In the genomic region with DNA sequence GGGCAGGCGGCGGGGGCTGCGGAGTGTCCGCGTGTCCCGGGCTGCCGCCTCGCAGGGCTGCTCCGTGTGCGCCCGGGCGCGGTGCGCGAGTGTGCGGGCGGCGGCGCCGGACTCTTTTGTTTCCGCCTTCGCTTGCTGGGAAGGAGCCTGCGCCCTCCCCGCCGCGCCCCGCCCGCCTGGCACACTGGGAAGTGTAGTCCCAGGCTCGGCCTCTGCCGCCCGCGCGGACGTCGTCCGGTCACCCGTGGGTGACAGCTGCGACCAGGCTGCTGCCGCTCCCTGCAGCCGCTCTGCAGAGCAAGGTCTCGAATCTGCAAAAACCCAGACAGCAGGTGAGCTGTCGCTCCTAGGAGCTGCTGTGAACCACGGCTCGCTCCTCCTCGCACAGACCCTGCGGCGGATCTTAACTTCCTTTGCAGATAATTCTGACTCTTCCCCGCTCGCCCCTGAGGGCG, we compare ENCODE assay signal across 7 mouse cellular contexts. TPM values are rescaled to one million over a fixed set of nuclear protein-coding genes. Genes with fewer than 3 reads are reported as not detected.
A peak's percentile ranks its signal among the peaks of the same experiment; 100 is the strongest.
DNase-seq lines count a peak whose midpoint lies in the region; ATAC-seq lines count a peak whose summit lies in the region.

A gene (minus strand): TSS at position 137 of the 455 bp plus-strand sequence.

- peak; percentile 90 for ATAC-seq in limb, embryonic 12.5 days (ENCODE audit: insufficient number of reproducible peaks, insufficient read depth, low FRiP score, low TSS enrichment, low read depth)
- peak; percentile 95 for ATAC-seq in midbrain, embryonic 14.5 days (ENCODE audit: low FRiP score, low TSS enrichment)

- peaks cover 20% of the 10 kb centered on the region; the same call in 1 of the 2 replicates for H3K27me3 ChIP-seq in limb, embryonic 12.5 days
- H3K27me3 ChIP-seq in midbrain, embryonic 14.5 days (ENCODE audit: control insufficient read depth, insufficient read depth, low read length), result no peaks in the 10 kb centered on the region

- H3K4me3 ChIP-seq in limb, embryonic 12.5 days (replicated peaks), result peak within 1 kb of the TSS; percentile 94
- H3K4me3 ChIP-seq in midbrain, embryonic 14.5 days (replicated peaks; ENCODE audit: low read depth, low read length), result peak within 1 kb of the TSS; percentile 99

- DNase-seq in adrenal gland, postnatal 10 days, result peak; percentile 93
- DNase-seq in embryo, embryonic 9.5 days (ENCODE audit: extremely low spot score), result peak; percentile 87
- DNase-seq in heart, adult 11 months, result peak; percentile 99
- DNase-seq in kidney, adult 18-20 months, result peak; percentile 90
- peak; percentile 94 for DNase-seq in midbrain, embryonic 14.5 days
- DNase-seq in spleen, adult 12 weeks (ENCODE audit: low spot score), result peak; percentile 40

- WGBS in limb, embryonic 12.5 days, result under 1% methylated on average over 50 of the region's 50 CpGs
- WGBS in midbrain, embryonic 14.5 days, result under 1% methylated on average over 47 of the region's 50 CpGs

- H3K9me3 ChIP-seq in limb, embryonic 12.5 days, result no peaks in the 10 kb centered on the region
- no peaks in the 10 kb centered on the region for H3K9me3 ChIP-seq in midbrain, embryonic 14.5 days (ENCODE audit: control insufficient read depth, low read length)

- peaks cover 8% of the 10 kb centered on the region; the same call in 1 of the 2 replicates for H3K36me3 ChIP-seq in limb, embryonic 12.5 days
- H3K36me3 ChIP-seq in midbrain, embryonic 14.5 days (ENCODE audit: control insufficient read depth, insufficient read depth, low read length), result peaks cover 5% of the 10 kb centered on the region

- H3K4me2 ChIP-seq in limb, embryonic 12.5 days, result peak within 1 kb of the TSS; percentile 66
- H3K4me2 ChIP-seq in midbrain, embryonic 14.5 days (ENCODE audit: low read length), result peak within 1 kb of the TSS; percentile 59

- H3K4me1 ChIP-seq in limb, embryonic 12.5 days (replicated peaks), result peaks cover 21% of the 10 kb centered on the region
- H3K4me1 ChIP-seq in midbrain, embryonic 14.5 days (ENCODE audit: control insufficient read depth, insufficient read depth, low read length), result peaks cover 33% of the 10 kb centered on the region

- H3K9ac ChIP-seq in limb, embryonic 12.5 days (replicated peaks), result peak within 1 kb of the TSS; percentile 94
- H3K9ac ChIP-seq in midbrain, embryonic 14.5 days (replicated peaks; ENCODE audit: low read length), result peak within 1 kb of the TSS; percentile 99

- peak within 1 kb of the TSS; percentile 66 for H3K27ac ChIP-seq in limb, embryonic 12.5 days
- peak within 1 kb of the TSS; percentile 90 for H3K27ac ChIP-seq in midbrain, embryonic 14.5 days (replicated peaks; ENCODE audit: low read depth, low read length)

RNA-seq across cellular contexts. Expression of the gene that starts here (rescaled TPM):
- total RNA-seq in adrenal gland, postnatal 10 days (2021), result 10 to 100 TPM; 18.9 to 27.0 TPM
- 68.9 and 82.0 TPM in 2 replicates for polyA plus RNA-seq in limb, embryonic 12.5 days (2016; fragmentation: Nextera tagmentation; extraction: Ambion mirVana)
- 246 and 254 TPM in 2 replicates for polyA plus RNA-seq in midbrain, embryonic 14.5 days (2014; fragmentation: Nextera tagmentation; extraction: Ambion mirVana)

Comparison
In these comparisons a context has a peak if more than half of its experiments do, and no peak if none do; other contexts are left out.
1. Peak in every context shown above with its lines: DNase-seq, ATAC-seq, H3K4me3 ChIP-seq and H3K27ac ChIP-seq.
2. DNase-seq: peak in every context shown above with its lines; median percentile 99 in heart, adult 11 months; 94 in midbrain, embryonic 14.5 days; 93 in adrenal gland, postnatal 10 days; 90 in kidney, adult 18-20 months; 87 in embryo, embryonic 9.5 days; 40 in spleen, adult 12 weeks.